Mouse (Mus musculus) heart, postnatal 0 days (tissue): ENCODE data around the gene Trafd1. TPM values are rescaled to one million over a fixed set of nuclear protein-coding genes. Genes with fewer than 3 reads are reported as not detected.

ENCODE experiments used
- ATAC-seq: fragments of 200-750 bp; cut with Nextera tagmentation; 2 replicates; pipeline ENCODE4 v1.8.0; 2017; ENCODE audit warnings: low read depth, moderate number of reproducible peaks, moderate library complexity; ENCODE audit not compliant: insufficient read depth
- DNase-seq: peaks from one replicate; pipeline ENCODE4 v3.0.0-alpha.2; 2016; ENCODE audit warnings: low spot score
- H3K27ac ChIP-seq: fragments of 300-500 bp; sonication (generic); 2 replicates; pipeline ENCODE4 v1.5.1; 2014; ENCODE audit warnings: low read depth, mild to moderate bottlenecking
- H3K27me3 ChIP-seq: fragments of 300-500 bp; sonication (generic); 2 replicates; pipeline ENCODE4 v1.6.1; 2014; ENCODE audit warnings: low read length, mixed read lengths; ENCODE audit not compliant: control insufficient read depth, insufficient read depth
- H3K36me3 ChIP-seq: fragments of 300-500 bp; sonication (generic); replicated peaks from 2 replicates; pipeline ENCODE4 v1.6.1; 2014; ENCODE audit warnings: low read length, mixed read lengths; ENCODE audit not compliant: control insufficient read depth, insufficient read depth
- H3K4me1 ChIP-seq: fragments of 300-500 bp; sonication (generic); 2 replicates; pipeline ENCODE4 v1.6.1; 2014; ENCODE audit warnings: antibody characterized with exemption; ENCODE audit not compliant: control insufficient read depth, insufficient read depth
- H3K4me2 ChIP-seq: fragments of 300-500 bp; sonication (generic); 2 replicates; pipeline ENCODE4 v1.6.1; 2014; ENCODE audit warnings: low read depth, mild to moderate bottlenecking, low read length, moderate library complexity
- H3K4me3 ChIP-seq: fragments of 300-500 bp; sonication (generic); 2 replicates; pipeline ENCODE4 v1.5.1; 2014; ENCODE audit warnings: low read depth, low read length
- H3K9ac ChIP-seq: fragments of 300-500 bp; sonication (generic); replicated peaks from 2 replicates; pipeline ENCODE4 v1.6.1; 2014; ENCODE audit warnings: low read depth, low read length, mixed read lengths
- H3K9me3 ChIP-seq: fragments of 300-500 bp; sonication (generic); replicated peaks from 2 replicates; pipeline ENCODE4 v1.6.1; 2016; ENCODE audit warnings: low read length; ENCODE audit not compliant: control insufficient read depth
- CTCF ChIP-seq: IDR thresholded peaks from 2 replicates; pipeline ENCODE4 v1.5.1; 2016; ENCODE audit warnings: antibody characterized with exemption, control low read depth, low read depth
- EP300 ChIP-seq: IDR thresholded peaks from 2 replicates; pipeline ENCODE4 v1.6.1; 2016; ENCODE audit warnings: antibody characterized with exemption, low read depth
- WGBS: fragments of 180-500 bp; shearing (Covaris S2); extraction: QIAGEN DNeasy Blood & Tissue Kit; methylation state at CpG from one replicate; pipeline ENCODE4 v1.1.7; 2014; 5-methylcytosine and 5-hydroxymethylcytosine counted together
- polyA plus RNA-seq: library from polyadenylated mRNA; unstranded; fragments of >200 nt; fragmentation: Nextera tagmentation; extraction: Ambion mirVana; gene quantifications from 2 replicates; pipeline ENCODE4 v1.2.1, GENCODE M21; 2015
- total RNA-seq: library from RNA; depleted of rRNA; stranded (reverse); fragments of >200 nt; gene quantifications from 2 replicates; pipeline ENCODE4 v1.2.3, GENCODE M21; 2014; ENCODE audit warnings: low replicate concordance

Trafd1 gene
- total and polyA plus RNA-seq, 2 experiments from 2014 or later, result 67.7 to 83.8 TPM

- Histone ChIP-seq H3K9ac (no peak overlapping the region), H3K27me3 (no peaks in the 10 kb centered on the region), H3K4me3 (no peak overlapping the region), H3K9me3 (no peaks in the 10 kb centered on the region), H3K4me1 (peaks cover 4% of the 10 kb centered on the region; the same call in 1 of the 2 replicates), H3K4me2 (no peak overlapping the region), H3K36me3 (no peaks in the 10 kb centered on the region), H3K27ac (no peak overlapping the region)
- DNase-seq (no peak), ATAC-seq (no peak)
- TF ChIP-seq CTCF (no peak), EP300 (no peak)
These were observed 4.3 kb upstream of the Trafd1 start for GRCm38 (mm10) chr5:121389691-121390090.

- Histone ChIP-seq H3K4me1 (peaks cover 4% of the 10 kb centered on the region; the same call in 1 of the 2 replicates), H3K27me3 (no peaks in the 10 kb centered on the region), H3K9me3 (no peaks in the 10 kb centered on the region), H3K4me2 (no peak overlapping the region), H3K4me3 (no peak overlapping the region), H3K9ac (no peak overlapping the region), H3K27ac (no peak overlapping the region), H3K36me3 (no peaks in the 10 kb centered on the region)
- WGBS, result 64% methylated on average over 7 of the region's 7 CpGs
- no peak for ATAC-seq
- DNase-seq, result no peak
- no peak for TF ChIP-seq CTCF
- TF ChIP-seq EP300, result no peak
These were observed 3.7 kb upstream of the Trafd1 start for GRCm38 (mm10) chr5:121389106-121389505.

- DNase-seq (no peak), ATAC-seq (no peak)
- Histone ChIP-seq H3K4me2 (no peak overlapping the region), H3K36me3 (peaks cover 9% of the 10 kb centered on the region; the same call in 1 of the 2 replicates), H3K4me3 (no peak overlapping the region), H3K4me1 (peaks cover 4% of the 10 kb centered on the region; the same call in 1 of the 2 replicates), H3K27me3 (no peaks in the 10 kb centered on the region), H3K9me3 (no peaks in the 10 kb centered on the region), H3K9ac (no peak overlapping the region), H3K27ac (peak overlapping the region; percentile 31; the same call in 1 of the 2 replicates)
- TF ChIP-seq EP300 (no peak), CTCF (no peak)
- 41% methylated on average over 4 of the region's 4 CpGs for WGBS
These were observed 1.7 kb upstream of the Trafd1 start for GRCm38 (mm10) chr5:121387126-121387525.

GRCm38 (mm10) chr5:121386120-121386909 lies 883 bp upstream of the Trafd1 start:
- ATAC-seq, result no peak
- WGBS, result 30% methylated on average over 22 of the region's 22 CpGs

GRCm38 (mm10) chr5:121384757-121385460 lies 523 bp downstream of the Trafd1 start:
- under 1% methylated on average over 28 of the region's 47 CpGs for WGBS
- peak overlapping the region; percentile 60 for H3K4me2 ChIP-seq
- peak; percentile 80 for DNase-seq
- peak overlapping the region; percentile 90 for H3K9ac ChIP-seq
- H3K27me3 ChIP-seq, result no peaks in the 10 kb centered on the region
- H3K9me3 ChIP-seq, result no peaks in the 10 kb centered on the region
- H3K4me3 ChIP-seq, result peak overlapping the region; percentile 83
- H3K36me3 ChIP-seq, result peaks cover 28% of the 10 kb centered on the region
- peak; percentile 85 for ATAC-seq
- peaks cover 4% of the 10 kb centered on the region; the same call in 1 of the 2 replicates for H3K4me1 ChIP-seq
- peak overlapping the region; percentile 97 for H3K27ac ChIP-seq
- no peak for TF ChIP-seq EP300
- no peak for TF ChIP-seq CTCF

More at GRCm38 (mm10) chr5:121386120-121386909, 883 bp upstream of the Trafd1 start:
- peaks cover 4% of the 10 kb centered on the region; the same call in 1 of the 2 replicates for H3K4me1 ChIP-seq
- peak overlapping the region; percentile 49 for H3K27ac ChIP-seq
- peak overlapping the region; percentile 83 for H3K4me3 ChIP-seq
- H3K36me3 ChIP-seq, result peaks cover 15% of the 10 kb centered on the region
- TF ChIP-seq CTCF, result no peak
- no peak for TF ChIP-seq EP300
- DNase-seq, result peak; percentile 38
- no peaks in the 10 kb centered on the region for H3K9me3 ChIP-seq
- H3K27me3 ChIP-seq, result no peaks in the 10 kb centered on the region
- H3K9ac ChIP-seq, result no peak overlapping the region
- peak overlapping the region; percentile 60 for H3K4me2 ChIP-seq
